Mouse (Mus musculus) bone marrow, adult 2 months (tissue): ENCODE results near the gene Nod2.

Experiments used
- CTCF ChIP-seq: fragments of 200-500 bp; IDR thresholded peaks from 2 replicates; pipeline ENCODE4 v1.5.1; 2011; ENCODE audit warnings: low read length, control low read depth; ENCODE audit not compliant: control insufficient read depth, insufficient read depth
- POLR2A ChIP-seq: fragments of 200-500 bp; IDR thresholded peaks from 2 replicates; pipeline ENCODE4 v1.6.1; 2011; ENCODE audit warnings: low read depth, mild to moderate bottlenecking, control low read depth, low read length, borderline replicate concordance; ENCODE audit not compliant: control insufficient read depth

DNA sequence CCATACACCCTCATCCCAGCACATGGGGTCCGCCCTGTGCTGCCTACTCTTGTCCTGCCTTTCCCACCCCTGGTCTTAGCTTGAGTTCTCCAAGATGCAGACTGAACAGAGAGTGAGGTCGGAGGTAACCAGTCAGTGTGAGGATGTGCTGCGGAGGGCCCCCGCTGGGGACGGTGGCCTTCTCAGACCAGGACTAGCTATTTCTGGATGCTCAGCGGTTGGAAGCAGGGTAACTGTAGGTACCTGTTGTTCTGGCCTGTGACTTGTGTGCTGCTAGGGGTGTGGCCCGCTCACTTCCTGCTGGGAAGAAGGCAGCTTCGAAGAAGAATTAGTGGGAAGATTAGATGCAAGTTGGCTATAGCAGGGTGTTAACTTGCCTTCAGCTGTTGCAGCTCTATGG, 38.1 kb upstream of the Nod2 start:
- no peak for TF ChIP-seq CTCF
- TF ChIP-seq POLR2A, result no peak
